Mouse (Mus musculus) thymus, adult 2 months (tissue): Measurements from ENCODE around the gene Psmg4.

Experiments
- CTCF ChIP-seq: fragments of 200-500 bp; IDR thresholded peaks from 2 replicates; pipeline ENCODE4 v1.5.1; 2012; ENCODE audit warnings: mild to moderate bottlenecking, control low read depth, low read length, moderate library complexity, borderline replicate concordance; ENCODE audit not compliant: control insufficient read depth, poor library complexity, insufficient read depth; ENCODE audit errors: extremely low read depth
- POLR2A ChIP-seq: fragments of 200-500 bp; IDR thresholded peaks from 2 replicates; pipeline ENCODE4 v1.6.1; 2012; ENCODE audit warnings: mild to moderate bottlenecking, low read length, control low read depth, moderate library complexity; ENCODE audit not compliant: control insufficient read depth, poor library complexity, insufficient read depth; ENCODE audit errors: extremely low read depth

DNA sequence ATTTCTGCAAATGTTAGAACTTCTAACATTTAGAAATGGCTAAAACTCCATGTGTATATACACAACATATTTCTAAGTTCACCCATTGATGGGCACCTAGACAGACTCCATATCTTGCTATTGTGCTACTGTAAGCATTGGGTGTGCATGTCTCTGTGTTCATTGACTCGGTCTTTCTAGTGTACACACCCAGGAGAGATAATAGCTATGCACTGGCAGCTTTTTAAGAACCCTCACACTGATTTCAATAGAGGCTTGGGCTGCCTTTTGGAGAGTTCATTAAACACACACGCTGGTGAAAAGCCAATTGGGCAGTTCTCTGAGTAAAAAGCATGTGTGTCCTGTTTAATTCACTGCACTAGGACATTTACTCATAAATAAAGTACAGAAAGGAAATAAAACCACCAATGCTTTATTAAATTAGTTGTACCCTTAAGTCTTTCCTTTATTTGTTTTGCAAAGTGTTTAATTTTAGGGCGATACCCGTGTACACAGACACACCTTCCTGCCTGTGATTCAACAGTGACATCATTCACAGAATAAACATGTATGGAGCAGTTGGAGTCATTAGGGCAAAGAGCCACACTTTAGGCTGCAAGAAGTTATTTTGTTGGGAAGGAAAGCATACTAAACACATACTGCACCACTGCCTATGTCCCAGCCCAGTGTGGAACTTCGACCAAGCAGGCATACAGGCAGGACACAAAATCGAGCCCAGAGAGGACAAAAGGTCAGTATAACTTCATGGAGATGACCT, 45.1 kb downstream of the Psmg4 start:
- TF ChIP-seq CTCF (no peak), POLR2A (no peak)
